15 mouse cellular contexts compared by ENCODE assay signal in the genomic region with DNA sequence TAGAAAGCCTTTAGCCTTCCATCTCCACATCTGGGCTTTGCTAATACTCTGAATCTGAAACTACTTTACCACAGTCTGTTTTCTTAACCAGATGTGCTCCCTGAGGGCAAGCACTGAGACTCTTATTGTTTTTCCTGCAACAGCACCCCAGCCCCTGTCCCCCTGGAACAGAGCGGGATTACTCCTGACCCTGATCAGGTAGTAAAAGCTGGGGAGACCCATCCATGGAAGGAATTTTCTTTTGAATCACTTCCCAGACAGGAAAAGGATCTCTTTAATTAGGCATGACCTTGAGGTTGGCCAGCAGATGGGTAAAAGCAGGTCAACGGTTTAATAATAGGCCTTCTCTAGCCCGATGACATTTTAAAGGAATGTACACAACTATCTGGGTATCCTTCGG.
"Had no signal": no experiment of that assay in that cellular context is flagged by ENCODE, and none has a peak within 500 bp of the region (broad histone marks: within the 10 kb centered on the region; RNA-seq: fewer than 3 reads in every experiment).

No protein-coding gene starts in this region.

- DNase-seq: kidney, postnatal 25 days; liver; liver, embryonic 13.5 days; liver, postnatal 0 days; lung, postnatal 14 days; right cerebral cortex, adult 18-20 months; right cerebral cortex, postnatal 25 days; thymus, postnatal 36 days had no signal

- H3K4me3 ChIP-seq: left cerebral cortex, adult 2 months; limb, embryonic 12.5 days; liver, embryonic 13.5 days; lung, embryonic 15.5 days; megakaryocyte, embryonic 14.5 days; midbrain, embryonic 15.5 days; neural tube, embryonic 12.5 days had no signal

- H3K27ac ChIP-seq: left cerebral cortex, adult 2 months; limb, embryonic 12.5 days; liver, embryonic 13.5 days; lung, embryonic 15.5 days; macrophage; midbrain, embryonic 15.5 days; neural tube, embryonic 12.5 days had no signal
